Mouse (Mus musculus): ENCODE measurements around the gene Lrrc72.

GRCm38 (mm10) chr12:36214389-36215148 is 38.6 kb downstream of the Lrrc72 start:
- no peak for TF ChIP-seq ZNF384 (IDR thresholded peaks at IDR 0.05; ENCODE audit: low read depth, low read length)
- no peak for TF ChIP-seq ZC3H11A (IDR thresholded peaks at IDR 0.05; ENCODE audit: borderline replicate concordance, low read depth, low read length)
- TF ChIP-seq HCFC1 (IDR thresholded peaks at IDR 0.05; ENCODE audit: borderline replicate concordance, insufficient read depth, low read length), result no peak
- no peak for TF ChIP-seq MAFK (IDR thresholded peaks at IDR 0.05; ENCODE audit: insufficient read depth, low read depth, low read length)

Data from ES-E14 (cell line).